Mouse (Mus musculus): ENCODE data around the gene Klhl10.

DNA sequence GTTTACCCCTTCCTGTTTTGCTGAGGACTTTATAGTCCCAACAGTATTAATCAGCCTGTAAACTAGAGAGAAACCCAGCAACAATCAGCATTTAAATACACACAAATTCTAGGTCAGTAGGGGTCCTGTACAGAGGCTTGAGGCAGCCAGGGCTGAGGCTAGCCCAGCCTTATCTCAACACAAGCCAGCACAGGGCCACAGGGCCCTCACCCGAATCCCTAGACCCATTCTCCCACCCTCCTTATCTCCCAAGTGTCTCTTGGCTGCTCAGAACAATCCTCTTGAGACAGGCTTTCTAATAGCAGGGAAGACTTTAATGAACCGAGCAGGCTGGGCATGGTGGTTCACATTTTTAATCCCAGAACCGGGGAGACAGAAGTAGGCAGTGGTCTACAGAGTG, 58.5 kb downstream of the Klhl10 start:
- TF ChIP-seq CTCF (IDR thresholded peaks at IDR 0.05; ENCODE audit: borderline replicate concordance, extremely low read depth, insufficient read depth, insufficient read length): no peak
- no peak for TF ChIP-seq POLR2A (IDR thresholded peaks at IDR 0.05; ENCODE audit: borderline replicate concordance, extremely low read depth, insufficient read depth, insufficient read length, poor library complexity, severe bottlenecking)
